Mouse (Mus musculus): ENCODE data around the gene Cpm.
"Not testable (repeated sequence)": the region's sequence is repeated elsewhere in the genome, so short reads cannot be mapped to it uniquely, and the experiment has no call there.

Cpm gene

DNA sequence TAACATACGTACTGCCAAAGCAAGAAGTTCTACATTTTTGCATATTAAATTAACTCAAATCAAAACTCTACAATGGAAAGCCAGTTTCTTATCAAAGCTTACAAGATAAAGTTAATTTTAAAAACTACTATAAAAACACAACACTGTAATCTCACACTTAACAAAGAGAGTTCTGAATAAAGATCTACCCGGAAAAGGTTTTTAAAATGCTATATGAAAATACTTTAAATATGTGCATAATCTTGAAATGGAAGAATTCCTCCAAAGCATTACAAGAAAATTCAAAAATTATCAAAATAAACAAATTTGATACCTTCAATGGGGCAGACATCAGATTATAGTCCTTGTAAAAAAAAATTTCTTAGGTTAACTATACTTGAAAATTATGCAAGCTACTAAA lies 79.1 kb downstream of the Cpm start:
- DNase-seq, result no peak

DNA sequence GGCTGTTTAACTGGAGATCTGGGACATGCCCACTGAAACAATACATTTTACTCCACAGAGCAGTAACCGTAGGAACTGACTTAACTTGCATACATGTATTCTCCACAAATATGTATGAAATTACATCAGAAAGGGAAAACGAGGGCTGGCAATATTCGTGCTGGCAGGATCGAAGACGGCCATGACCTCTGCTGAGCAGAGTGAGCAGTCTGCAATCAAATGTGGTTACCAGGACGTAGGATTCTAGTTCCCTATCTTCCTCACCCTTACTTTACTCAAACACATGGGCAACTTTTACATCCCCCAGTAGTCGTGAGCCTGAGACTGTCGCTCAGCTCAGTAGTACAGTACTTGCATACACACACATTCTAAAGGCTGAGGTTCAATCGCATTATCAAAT lies 79.6 kb downstream of the Cpm start:
- no peak for DNase-seq

DNA sequence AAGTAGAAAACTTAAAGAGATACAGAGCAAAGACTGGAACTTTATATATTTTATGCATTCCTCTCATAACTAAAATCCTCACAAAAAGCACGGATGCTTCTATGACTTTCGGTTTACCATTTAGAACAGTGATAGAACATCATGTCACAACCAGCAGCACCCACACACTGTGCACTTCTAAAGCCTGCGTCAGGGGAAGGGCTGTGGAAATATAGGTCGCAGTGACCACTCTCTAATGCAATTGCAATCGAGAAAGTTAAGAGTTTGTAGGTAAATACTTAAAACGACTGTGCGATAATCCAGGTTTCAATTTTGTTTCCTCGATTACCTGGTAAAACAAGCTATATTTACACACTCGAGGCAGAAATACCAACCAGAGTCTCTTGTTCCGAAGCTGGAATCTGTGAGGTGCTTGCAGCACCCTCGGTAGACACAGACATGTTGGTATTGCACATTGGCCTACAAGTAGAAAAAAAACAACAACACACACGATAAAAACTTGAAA lies 80.1 kb downstream of the Cpm start:
- DNase-seq, result no peak

DNA sequence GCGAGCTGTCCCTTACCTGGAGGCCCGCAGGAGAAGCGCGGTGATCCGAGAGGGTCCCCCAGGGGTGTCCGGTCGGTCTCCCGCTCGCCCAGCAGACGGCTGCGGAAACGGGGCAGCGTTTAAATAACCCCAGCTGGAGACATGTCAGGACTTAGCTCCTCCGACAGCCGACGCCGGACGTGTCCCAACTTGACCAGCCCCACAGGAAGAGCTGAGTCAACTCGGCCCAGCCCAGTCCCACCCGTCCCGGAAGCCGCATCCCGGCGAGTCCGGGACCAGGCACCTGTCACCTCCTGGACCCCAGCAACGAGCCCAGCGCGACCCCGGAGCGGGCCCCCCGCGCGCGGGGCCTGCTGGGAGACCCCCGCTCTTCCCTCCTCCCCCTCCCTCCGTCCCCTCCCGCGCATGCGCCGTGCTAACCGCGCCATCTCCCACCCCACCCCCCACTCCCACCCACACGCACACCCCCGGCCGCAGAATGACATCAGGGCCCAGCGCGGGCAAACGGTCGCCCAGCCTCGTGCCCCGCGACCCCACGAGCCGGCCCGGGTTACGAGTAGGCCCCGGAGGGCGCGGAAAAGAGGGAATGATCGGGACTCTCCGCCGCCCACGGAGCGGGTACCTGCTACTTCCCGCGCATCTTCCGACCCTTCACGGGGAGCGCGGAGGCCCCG lies 80.8 kb downstream of the Cpm start:
- peak; percentile 80 for DNase-seq

DNA sequence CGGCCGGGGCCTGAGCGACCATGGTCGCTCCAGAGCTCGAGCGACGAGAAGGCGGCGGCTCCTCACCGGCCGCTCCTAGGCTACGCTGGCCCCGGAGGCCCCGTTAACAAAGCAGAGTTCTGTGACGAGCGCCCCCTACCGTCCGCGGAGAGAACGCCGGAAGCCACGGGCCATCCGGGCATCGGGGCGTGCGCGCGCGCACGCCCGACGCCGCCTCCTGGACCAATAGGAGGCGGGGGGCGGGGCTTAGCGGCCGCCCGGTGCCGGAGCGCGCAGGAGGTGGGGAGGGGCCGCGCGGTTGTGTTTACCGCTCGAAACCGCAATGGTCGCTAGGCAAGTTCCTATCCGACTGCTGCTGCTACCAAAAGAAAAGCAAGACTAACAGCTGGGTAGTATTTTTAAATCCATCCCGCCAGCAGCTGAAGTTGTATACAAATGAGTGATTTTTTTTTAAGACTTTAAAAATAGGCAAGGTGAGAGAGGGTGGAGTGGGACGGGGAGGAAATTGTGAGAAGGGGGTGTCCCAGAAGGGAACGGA lies 81.4 kb downstream of the Cpm start, which contains the start of gene Mdm2:
TSS of gene Mdm2 (minus strand) at position 155 of the 538 bp plus-strand sequence.
- peak; percentile 91 for DNase-seq

DNA sequence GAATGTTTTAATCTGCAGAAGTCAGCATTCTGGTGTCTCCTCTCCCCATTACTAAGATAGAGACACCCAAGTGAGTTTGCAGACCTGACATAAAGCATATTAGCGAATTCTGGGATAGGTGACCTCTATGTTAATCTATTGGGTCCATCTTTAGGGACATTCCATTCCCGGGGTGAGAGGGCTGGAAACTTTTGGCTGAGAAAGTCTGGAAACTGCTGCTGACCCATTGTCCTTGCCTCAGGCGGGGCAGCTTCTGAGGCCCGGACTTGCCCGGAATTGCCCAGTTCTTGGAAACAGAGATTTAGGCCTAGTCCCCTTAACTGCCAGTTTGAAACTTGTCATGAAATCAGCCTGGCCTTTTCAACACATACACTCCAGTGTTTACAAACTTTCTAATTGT lies 82.1 kb downstream of the Cpm start:
- peak; percentile 72 for DNase-seq

DNA sequence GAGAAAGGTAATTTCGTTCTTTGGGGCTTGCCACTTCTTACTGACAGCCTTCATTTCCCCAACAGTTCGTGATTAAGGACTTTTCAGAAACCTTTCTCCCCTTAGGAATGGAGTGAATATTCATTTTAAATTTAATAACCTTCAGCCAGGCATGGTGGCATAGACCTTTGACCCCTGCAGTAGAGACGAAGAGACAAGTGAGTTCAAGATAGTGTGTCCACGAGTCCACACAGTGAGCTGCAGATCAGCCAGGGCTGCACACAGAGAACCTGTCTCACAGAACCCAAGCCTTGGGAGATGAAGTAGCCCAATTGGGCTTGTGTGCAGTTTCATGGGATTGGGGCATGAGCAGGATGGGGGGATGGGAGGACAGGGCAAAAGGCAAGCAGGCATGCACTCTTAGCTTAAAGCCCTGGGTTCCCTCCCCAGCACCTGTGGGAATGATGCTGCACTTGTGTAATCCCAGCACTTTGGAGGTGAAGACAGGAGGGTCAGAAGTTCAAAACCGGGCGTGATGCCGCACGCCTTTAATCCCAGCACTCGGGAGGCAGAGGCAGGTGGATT lies 83.0 kb downstream of the Cpm start:
- DNase-seq, result no peak

DNA sequence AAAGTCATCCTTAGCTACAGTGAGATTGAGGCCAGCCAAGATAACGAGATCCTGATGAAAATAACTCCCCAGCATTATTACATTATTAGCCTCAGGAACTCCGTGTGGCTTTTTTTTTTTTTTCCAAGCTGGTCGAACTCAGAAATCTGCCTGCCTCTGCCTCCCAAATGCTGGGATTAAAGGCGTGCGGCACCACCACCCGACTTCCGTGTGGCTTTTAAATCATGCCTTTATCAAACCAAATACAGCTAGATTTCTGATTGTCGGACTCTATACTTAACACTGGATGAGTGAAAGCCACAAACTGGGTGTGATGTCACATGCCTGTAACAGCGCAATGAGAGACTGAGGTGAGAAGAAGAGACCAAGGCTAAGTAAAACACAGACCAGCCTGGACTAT lies 83.6 kb downstream of the Cpm start:
- no peak for DNase-seq

DNA sequence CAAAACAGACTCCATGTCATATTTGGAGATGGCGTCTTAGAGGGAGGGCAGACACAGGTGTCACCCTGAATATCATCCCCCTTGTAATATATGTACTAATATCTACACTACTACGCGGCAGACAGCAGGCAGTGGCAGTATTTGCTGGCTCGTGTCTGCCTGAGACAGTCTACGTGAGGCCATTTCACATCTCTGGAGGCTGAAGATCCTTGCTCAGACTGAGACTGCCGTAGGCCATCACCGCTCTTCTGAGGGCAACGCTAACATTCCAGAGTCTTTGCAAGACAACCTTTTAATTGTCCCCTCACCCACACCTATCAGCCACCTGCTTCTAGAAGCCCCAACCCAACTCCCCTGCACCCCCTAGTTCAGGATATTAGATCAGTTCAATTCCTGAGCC lies 84.2 kb downstream of the Cpm start:
- no peak for DNase-seq

DNA sequence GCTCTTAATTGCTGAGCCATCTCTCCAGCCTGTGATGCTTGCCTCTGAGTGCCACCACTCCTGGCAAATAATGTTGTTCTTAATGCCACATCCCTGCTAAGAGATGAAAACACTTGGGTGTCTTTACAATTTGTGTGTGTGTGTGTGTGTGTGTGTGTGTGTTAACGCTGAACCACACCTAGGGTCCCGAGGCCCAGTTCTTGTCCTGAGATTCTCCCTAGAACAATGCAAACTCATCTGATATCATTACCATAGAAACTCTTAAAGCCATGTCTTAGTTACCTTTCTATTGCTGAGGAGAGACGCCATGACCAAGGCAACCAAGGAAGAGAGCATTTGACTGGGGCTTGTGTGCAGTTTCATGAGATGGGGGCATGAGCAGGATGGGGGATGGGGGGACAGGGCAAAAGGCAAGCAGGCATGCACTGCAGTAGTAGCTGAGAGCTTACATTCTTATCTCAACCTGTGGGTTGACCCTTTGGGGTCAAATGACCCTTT lies 84.8 kb downstream of the Cpm start:
- no peak for DNase-seq

DNA sequence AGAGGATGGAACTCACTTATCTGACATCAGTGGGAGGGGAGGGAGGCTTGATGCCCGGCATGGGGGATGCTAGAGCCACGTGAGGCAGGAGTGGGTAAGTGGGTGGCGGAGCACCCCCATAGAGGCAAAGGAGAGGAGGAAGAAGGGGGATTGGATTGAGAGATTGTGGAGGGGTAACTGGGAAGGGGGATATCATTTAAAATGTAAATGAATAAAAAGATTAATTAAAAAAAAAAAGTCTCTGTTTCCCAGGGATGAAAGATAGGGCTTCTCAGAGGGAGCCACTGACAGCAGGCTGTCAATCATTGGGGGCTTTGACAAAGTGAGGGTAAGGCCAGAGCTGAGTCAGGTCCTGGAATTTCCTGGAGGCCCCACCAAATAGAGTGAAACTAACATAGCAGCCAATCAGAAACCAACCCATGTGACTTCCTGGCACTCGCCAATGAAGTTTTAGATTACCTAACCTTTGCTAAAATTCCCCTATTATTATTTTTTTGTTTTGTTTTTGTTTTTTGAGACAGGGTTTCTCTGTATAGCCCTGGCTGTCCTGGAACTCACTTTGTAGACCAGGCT lies 85.7 kb downstream of the Cpm start:
- no peak for DNase-seq

DNA sequence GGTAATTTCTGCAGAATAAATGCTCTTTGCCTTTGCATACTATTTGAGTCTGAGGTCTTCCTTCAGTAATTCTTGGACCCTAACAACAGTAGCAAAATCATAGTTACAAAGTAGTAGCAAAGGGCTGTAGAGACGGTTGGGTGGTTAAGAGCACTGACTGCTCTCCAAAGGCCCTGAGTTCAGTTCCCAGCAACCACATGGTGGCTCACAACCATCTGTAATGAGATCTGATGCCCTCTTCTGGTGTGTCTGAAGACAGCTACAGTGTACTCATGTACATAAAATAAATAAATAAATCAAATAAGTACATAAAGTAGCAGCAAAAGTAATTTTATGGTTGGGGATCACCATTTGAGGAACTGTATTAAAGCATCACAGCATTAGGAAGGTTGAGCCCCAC lies 86.4 kb downstream of the Cpm start:
- DNase-seq, result not testable (repeated sequence)

DNA sequence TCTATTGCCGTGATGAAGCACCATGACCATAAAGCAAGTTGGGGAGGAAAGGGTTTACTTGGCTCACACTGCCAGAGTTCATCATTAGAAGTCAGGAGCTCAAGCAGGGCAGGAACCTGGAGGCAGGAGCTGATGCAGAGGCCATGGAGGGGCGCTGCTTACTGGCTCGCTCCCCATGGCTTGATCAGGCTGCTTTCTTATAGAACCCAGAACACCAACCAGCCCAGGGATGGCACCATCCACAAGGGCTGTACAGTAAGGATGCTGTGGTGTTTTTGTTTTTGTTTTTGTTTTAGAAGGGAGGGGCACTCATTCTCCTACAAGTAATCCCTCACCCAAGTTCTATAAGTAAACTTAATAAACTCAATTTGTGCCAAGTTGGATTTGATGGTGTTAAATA lies 87.4 kb downstream of the Cpm start:
- DNase-seq, result no peak

DNA sequence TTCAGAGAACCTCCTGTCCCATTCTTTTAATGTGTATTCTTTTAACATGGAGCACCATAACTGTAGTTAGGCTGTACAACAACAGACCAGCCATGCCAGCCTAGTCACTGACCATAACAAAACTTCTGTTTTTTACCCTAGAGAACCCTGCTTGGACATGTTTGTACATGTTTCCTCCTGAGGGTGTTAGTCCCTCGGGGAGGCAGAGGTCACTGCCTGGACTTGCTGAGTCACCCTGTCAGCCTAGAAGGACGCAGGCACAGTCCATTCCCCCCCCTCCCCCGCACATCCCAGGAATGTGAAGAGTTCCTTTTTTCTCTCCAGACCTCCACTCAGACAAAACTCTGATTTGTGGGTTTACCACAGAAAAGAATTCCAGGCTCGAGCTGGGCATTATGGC lies 88.3 kb downstream of the Cpm start:
- DNase-seq, result peak; percentile 78

DNA sequence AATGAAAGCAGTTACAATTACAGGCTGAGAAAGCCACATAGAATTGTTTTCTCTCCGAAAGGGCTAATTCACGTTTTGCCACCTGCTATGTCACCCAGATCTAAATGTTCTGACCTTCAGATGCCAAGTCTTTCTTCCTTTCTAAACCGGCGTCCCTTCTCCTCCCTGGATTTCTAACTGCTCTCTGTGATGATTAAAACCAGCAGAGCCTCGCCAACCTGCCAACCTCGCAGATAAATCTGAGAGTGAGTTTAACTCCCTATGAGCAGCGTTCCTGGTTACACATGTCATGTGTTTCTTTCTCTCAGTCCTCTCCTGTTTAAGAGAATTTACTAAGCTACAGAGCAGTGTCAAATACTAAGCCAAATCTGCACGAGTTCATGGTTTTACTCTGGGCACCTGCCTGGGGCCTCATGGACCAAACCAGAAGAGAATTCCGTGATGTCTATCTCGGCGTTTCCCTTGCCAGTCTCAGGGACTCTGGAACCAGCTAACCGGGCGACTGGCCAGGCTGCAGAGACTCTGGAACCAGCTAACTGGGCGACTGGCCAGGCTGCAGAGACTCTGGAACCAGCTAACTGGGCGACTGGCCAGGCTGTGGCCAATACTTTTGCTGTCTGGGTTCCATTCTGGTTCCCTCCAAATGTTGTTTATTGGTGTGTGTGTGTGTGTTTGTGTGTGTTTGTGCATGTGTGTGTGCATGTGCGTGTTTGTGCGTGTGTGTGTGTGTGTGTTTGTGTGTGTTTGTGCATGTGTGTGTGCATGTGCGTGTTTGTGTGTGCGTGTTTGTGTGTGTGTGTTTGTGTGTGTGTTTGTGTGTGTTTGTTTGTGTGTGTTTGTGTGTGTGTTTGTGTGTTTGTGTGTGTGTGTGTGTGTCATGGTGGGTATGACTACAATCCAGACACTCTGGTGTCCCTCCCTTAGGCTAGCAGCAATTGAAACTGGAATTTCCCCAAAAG lies 89.1 kb downstream of the Cpm start:
- peak; percentile 88 for DNase-seq

DNA sequence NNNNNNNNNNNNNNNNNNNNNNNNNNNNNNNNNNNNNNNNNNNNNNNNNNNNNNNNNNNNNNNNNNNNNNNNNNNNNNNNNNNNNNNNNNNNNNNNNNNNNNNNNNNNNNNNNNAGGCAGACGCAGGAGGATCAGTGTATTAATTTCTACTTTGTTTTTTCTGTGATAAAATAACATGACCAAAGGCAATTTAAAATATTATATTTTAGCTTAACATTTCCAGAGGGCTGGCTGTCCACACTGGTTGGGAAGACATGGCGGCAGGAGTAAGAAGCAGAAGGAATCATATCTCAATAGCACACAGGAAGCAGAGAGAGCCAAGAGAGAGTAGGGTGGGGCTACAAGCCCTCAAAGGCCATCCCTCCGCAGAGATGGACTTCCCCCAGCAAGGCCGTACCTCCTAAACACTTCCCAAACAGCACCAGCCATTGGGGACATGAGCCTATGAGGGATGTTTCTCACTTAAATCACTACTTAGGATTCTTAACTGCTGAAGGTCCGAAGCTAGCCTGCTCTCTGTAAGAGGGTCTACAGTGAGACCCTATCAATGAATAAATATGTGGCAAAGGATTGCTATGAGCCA lies 94.9 kb downstream of the Cpm start:
- no peak for DNase-seq

DNA sequence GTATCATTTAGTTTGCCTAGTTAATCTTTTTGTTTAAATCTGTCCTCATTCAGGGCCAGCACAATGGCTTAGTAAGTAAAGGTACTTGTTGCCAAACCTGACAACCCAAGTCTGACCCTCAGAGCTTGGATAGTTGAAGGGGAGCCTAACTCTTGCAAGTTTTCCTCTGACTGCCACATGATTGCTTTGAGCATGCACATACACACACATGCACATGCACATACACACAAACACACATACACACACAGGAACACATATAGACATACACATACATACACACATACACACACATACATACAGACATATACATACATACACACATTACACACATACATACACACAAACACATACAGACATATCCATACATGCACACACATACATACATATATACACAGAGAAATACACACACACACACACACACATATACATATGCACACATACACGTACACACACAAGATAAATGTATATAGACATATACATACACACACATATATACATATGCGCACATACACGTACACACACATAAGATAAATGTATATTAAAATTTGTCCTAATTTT lies 95.6 kb downstream of the Cpm start:
- DNase-seq, result no peak

DNA sequence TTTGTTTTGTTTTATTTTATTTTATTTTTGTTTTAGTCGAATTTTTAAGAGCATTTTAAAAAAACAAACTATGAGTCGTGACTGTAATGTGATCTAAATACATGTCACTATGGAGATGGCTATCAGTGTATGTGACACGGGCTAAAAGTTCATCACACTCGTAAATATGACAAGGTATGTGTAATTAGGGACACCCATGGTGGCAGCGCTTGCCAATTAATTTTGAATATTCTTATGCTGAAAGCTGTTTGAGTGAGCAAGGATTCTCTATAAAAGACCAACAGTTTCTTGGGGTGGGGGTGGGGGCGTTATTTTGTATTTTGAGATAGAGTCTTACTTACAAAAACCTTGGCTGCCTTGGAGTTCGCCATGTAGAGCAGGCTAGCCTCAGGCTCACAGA lies 96.4 kb downstream of the Cpm start:
- no peak for DNase-seq

DNA sequence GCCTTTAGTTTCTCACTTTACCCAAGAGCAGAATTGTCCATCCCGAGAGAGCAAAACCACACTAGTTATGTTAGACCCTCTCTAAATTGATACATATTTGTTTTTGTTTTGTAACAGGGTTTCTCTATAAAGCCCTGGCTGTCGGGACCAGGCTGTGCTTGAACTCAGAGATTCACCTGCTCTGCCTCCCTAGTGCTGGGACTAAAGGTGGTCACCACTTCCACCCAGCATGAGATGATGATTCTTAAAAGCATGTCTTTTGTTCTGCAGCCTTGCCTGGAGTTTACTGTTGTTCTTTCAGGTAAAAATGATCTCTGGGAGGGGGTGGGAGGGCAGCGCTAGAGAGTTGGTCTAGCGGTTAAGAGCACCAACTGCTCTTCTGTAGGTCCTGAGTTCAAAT lies 97.0 kb downstream of the Cpm start:
- no peak for DNase-seq

DNA sequence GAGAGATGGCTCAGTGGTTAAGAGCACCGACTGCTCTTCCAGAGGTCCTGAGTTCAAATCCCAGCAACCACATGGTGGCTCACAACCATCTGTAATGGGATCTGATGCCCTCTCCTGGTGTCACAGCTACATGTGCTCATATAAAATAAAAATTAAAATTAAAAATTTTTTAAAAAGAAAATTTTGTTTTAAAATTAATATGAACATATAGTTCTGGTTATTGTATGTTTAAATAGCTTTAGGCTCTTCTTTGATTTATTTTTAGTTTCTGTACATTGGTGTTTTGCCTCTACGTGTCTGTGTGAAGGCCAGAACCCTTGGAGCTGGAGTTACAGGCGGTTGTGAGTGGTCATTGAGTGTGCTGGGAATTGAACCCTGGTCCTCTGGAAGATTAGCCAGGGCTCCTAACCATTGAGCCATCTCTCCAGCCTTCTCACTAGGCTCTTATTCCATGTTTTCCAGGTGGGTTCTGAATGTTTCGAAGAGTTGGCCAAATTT lies 97.6 kb downstream of the Cpm start:
- no peak for DNase-seq

DNA sequence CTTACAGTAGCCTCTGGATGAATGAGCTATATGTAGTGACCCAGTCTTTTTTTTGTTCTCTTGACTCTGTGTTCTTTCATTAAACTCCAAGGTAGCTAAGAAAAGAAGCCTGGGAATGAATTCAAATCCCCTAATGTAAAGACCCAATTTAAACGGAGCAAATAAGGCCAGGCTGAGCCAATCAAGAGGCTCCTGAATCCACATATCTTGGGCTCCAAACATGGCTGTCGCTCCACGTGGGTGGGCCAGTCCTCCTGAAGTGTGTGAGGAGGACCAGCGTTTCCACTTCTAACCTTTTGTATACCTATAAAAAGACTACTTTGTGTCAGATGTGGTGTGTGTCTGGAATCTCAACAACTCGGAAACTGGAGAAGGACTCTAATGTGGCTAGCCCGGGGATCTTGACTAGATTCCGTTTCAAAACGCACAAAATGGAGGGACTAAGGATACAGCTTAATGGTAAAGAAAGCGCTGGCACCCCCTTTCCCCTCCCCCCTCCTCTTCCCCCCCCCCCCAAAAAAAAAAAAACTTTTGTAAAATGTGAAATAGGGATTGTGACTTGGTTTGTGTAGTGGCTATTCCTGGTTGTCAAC lies 98.3 kb downstream of the Cpm start:
- no peak for DNase-seq

DNA sequence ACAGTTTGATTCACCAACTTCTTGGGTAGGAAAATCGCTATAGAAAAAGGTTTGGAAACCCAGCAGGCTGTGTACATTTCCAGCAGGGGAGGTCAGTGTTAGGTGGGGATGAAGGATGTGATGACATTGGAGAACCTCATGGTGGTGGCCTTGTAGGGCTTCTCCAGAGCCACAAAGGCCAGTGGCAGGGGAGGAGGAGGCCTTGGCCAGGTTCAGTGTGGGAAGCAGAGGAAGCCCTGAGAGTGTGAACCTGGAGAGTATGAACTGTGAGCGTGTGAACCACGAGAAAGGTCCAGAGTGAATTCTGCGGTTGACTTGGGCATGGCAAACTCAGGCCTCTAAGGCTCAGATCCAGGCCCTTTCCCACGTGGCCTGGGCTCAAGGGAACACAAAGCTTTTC lies 99.3 kb downstream of the Cpm start:
- no peak for DNase-seq

Measured in kidney, adult 11 months (tissue).